Comparison of ENCODE assay signal across 7 mouse cellular contexts in genomic region chr3:152209177-152209966, GRCm38 (mm10). TPM values are rescaled to one million over a fixed set of nuclear protein-coding genes. Genes with fewer than 3 reads are reported as not detected.
A peak's percentile ranks its signal among the peaks of the same experiment; 100 is the strongest.
DNase-seq lines count a peak whose midpoint lies in the region; ATAC-seq and TF ChIP-seq lines count a peak whose summit lies in the region.

No protein-coding gene starts in this region.

- no peaks in the 10 kb centered on the region; the same call in 1 of the 2 replicates for H3K36me3 ChIP-seq in testis, adult 2 months (ENCODE audit: control insufficient read depth, insufficient read depth, low read length)
- 0 out of 2 replicates have a peak, but pooled peaks cover 11% of the 10 kb centered on the region for H3K36me3 ChIP-seq in heart, embryonic 10.5 days
- H3K36me3 ChIP-seq in limb, embryonic 13.5 days, result 0 out of 2 replicates have a peak, but pooled peaks cover 3% of the 10 kb centered on the region
- H3K36me3 ChIP-seq in midbrain, embryonic 14.5 days (ENCODE audit: control insufficient read depth, insufficient read depth, low read length), result 0 out of 2 replicates have a peak, but pooled peaks cover 4% of the 10 kb centered on the region

- H3K4me1 ChIP-seq in testis, adult 2 months (ENCODE audit: control insufficient read depth, insufficient read depth, low read length), result peaks cover 2% of the 10 kb centered on the region; the same call in 1 of the 2 replicates
- H3K4me1 ChIP-seq in bone marrow macrophage, adult 2 months (ENCODE audit: control insufficient read depth, insufficient read depth, low read length), result peaks cover 10% of the 10 kb centered on the region
- peaks cover 18% of the 10 kb centered on the region for H3K4me1 ChIP-seq in heart, embryonic 10.5 days
- peaks cover 29% of the 10 kb centered on the region for H3K4me1 ChIP-seq in limb, embryonic 13.5 days
- peaks cover 27% of the 10 kb centered on the region for H3K4me1 ChIP-seq in midbrain, embryonic 14.5 days (ENCODE audit: control insufficient read depth, insufficient read depth, low read length)

- H3K27ac ChIP-seq in testis, adult 2 months (ENCODE audit: control insufficient read depth, insufficient read depth, low read depth, low read length), result peak overlapping the region; percentile 96
- H3K27ac ChIP-seq in bone marrow macrophage, adult 2 months (ENCODE audit: insufficient read depth, low read depth, low read length), result peak overlapping the region; percentile 99
- H3K27ac ChIP-seq in heart, embryonic 10.5 days, result peak overlapping the region; percentile 100
- peak overlapping the region; percentile 99 for H3K27ac ChIP-seq in limb, embryonic 13.5 days
- peak overlapping the region; percentile 100 for H3K27ac ChIP-seq in midbrain, embryonic 14.5 days (replicated peaks; ENCODE audit: low read depth, low read length)

- 5% methylated on average over 25 of the region's 25 CpGs for WGBS in heart, embryonic 10.5 days
- 5% methylated on average over 25 of the region's 25 CpGs for WGBS in limb, embryonic 13.5 days
- 6% methylated on average over 25 of the region's 25 CpGs for WGBS in midbrain, embryonic 14.5 days

- H3K9ac ChIP-seq in limb, embryonic 13.5 days, result peak overlapping the region; percentile 99
- H3K9ac ChIP-seq in midbrain, embryonic 14.5 days (replicated peaks; ENCODE audit: low read length), result peak overlapping the region; percentile 100

- DNase-seq in testis, postnatal 10 days (ENCODE audit: low spot score), result no peak
- peak; percentile 85 for DNase-seq in heart, embryonic 10.5 days (ENCODE audit: low spot score)
- DNase-seq in midbrain, embryonic 14.5 days, result peak; percentile 77
- DNase-seq in testis, postnatal 14 days (ENCODE audit: low spot score), result no peak

- no peaks in the 10 kb centered on the region for H3K27me3 ChIP-seq in testis, adult 2 months (ENCODE audit: control insufficient read depth, insufficient read depth, low read length)
- H3K27me3 ChIP-seq in heart, embryonic 10.5 days (ENCODE audit: insufficient read depth, poor library complexity, severe bottlenecking), result no peaks in the 10 kb centered on the region
- no peaks in the 10 kb centered on the region for H3K27me3 ChIP-seq in limb, embryonic 13.5 days
- no peaks in the 10 kb centered on the region for H3K27me3 ChIP-seq in midbrain, embryonic 14.5 days (ENCODE audit: control insufficient read depth, insufficient read depth, low read length)

- H3K4me3 ChIP-seq in testis, adult 2 months (ENCODE audit: control insufficient read depth, low read depth, low read length), result peak overlapping the region; percentile 94
- H3K4me3 ChIP-seq in bone marrow macrophage, adult 2 months (ENCODE audit: insufficient read depth, low read length), result peak overlapping the region; percentile 96
- peak overlapping the region; percentile 98 for H3K4me3 ChIP-seq in heart, embryonic 10.5 days
- H3K4me3 ChIP-seq in limb, embryonic 13.5 days, result peak overlapping the region; percentile 95
- H3K4me3 ChIP-seq in midbrain, embryonic 14.5 days (replicated peaks; ENCODE audit: low read depth, low read length), result peak overlapping the region; percentile 96

- peak overlapping the region; percentile 76 for H3K4me2 ChIP-seq in limb, embryonic 13.5 days (replicated peaks)
- H3K4me2 ChIP-seq in midbrain, embryonic 14.5 days (ENCODE audit: low read length), result peak overlapping the region; percentile 69

- H3K9me3 ChIP-seq in heart, embryonic 10.5 days, result no peaks in the 10 kb centered on the region
- H3K9me3 ChIP-seq in limb, embryonic 13.5 days, result no peaks in the 10 kb centered on the region
- H3K9me3 ChIP-seq in midbrain, embryonic 14.5 days (ENCODE audit: control insufficient read depth, low read length), result no peaks in the 10 kb centered on the region

- TF ChIP-seq POLR2A in testis, adult 2 months (IDR thresholded peaks at IDR 0.05; ENCODE audit: control insufficient read depth, low read depth, low read length), result no peak
- no peak for TF ChIP-seq POLR2A in bone marrow macrophage, adult 2 months (IDR thresholded peaks at IDR 0.05; ENCODE audit: borderline replicate concordance, low read depth, low read length)

- no peak for TF ChIP-seq CTCF in testis, adult 2 months (IDR thresholded peaks at IDR 0.05; ENCODE audit: control insufficient read depth, insufficient read depth, insufficient replicate concordance, low read depth, low read length)
- no peak for TF ChIP-seq CTCF in bone marrow macrophage, adult 2 months (IDR thresholded peaks at IDR 0.05; ENCODE audit: low read depth, low read length)

- ATAC-seq in limb, embryonic 13.5 days (ENCODE audit: low FRiP score, low read depth), result peak; percentile 9
- peak; percentile 44 for ATAC-seq in midbrain, embryonic 14.5 days (ENCODE audit: low FRiP score, low TSS enrichment)

RNA-seq across cellular contexts. Expression of gene Dnajb4, which starts 0.7 kb away (rescaled TPM):
- 72.6 and 94.4 TPM in 2 replicates for polyA plus RNA-seq in testis, adult 2 months (2012; rRNA removed)
- 20.5 and 26.0 TPM in 2 replicates for polyA plus RNA-seq in bone marrow macrophage, adult 2 months (2012; ENCODE audit: insufficient read depth, insufficient read length, missing spikeins)
- polyA plus RNA-seq in heart, embryonic 10.5 days (2016; fragmentation: Nextera tagmentation; extraction: Ambion mirVana), result 30.5 and 32.1 TPM in 2 replicates
- polyA plus RNA-seq in limb, embryonic 13.5 days (2015; fragmentation: Nextera tagmentation; extraction: Ambion mirVana), result 34.2 and 37.2 TPM in 2 replicates
- polyA plus RNA-seq in midbrain, embryonic 14.5 days (2014; fragmentation: Nextera tagmentation; extraction: Ambion mirVana), result 39.5 and 41.3 TPM in 2 replicates

RNA-seq across cellular contexts. Expression of gene Fubp1, which starts 0.8 kb away (rescaled TPM):
- 55.8 and 58.6 TPM in 2 replicates for polyA plus RNA-seq in testis, adult 2 months (2012; rRNA removed)
- 49.4 and 50.8 TPM in 2 replicates for polyA plus RNA-seq in bone marrow macrophage, adult 2 months (2012; ENCODE audit: insufficient read depth, insufficient read length, missing spikeins)
- 179 and 249 TPM in 2 replicates for polyA plus RNA-seq in heart, embryonic 10.5 days (2016; fragmentation: Nextera tagmentation; extraction: Ambion mirVana)
- 325 and 338 TPM in 2 replicates for polyA plus RNA-seq in limb, embryonic 13.5 days (2015; fragmentation: Nextera tagmentation; extraction: Ambion mirVana)
- polyA plus RNA-seq in midbrain, embryonic 14.5 days (2014; fragmentation: Nextera tagmentation; extraction: Ambion mirVana), result 219 and 279 TPM in 2 replicates

RNA-seq across cellular contexts. Expression of gene Gipc2, which starts 43.3 kb away (rescaled TPM):
- 7.5 and 9.7 TPM in 2 replicates for polyA plus RNA-seq in testis, adult 2 months (2012; rRNA removed)
- 1.2 TPM in 1 of 2 replicates, not detected in the other for polyA plus RNA-seq in bone marrow macrophage, adult 2 months (2012; ENCODE audit: insufficient read depth, insufficient read length, missing spikeins)
- 4.2 and 10.8 TPM in 2 replicates for polyA plus RNA-seq in heart, embryonic 10.5 days (2016; fragmentation: Nextera tagmentation; extraction: Ambion mirVana)
- polyA plus RNA-seq in limb, embryonic 13.5 days (2015; fragmentation: Nextera tagmentation; extraction: Ambion mirVana), result 2.7 and 3.3 TPM in 2 replicates
- polyA plus RNA-seq in midbrain, embryonic 14.5 days (2014; fragmentation: Nextera tagmentation; extraction: Ambion mirVana), result 9.3 and 11.5 TPM in 2 replicates

RNA-seq across cellular contexts. Expression of gene Nexn, which starts 56.8 kb away (rescaled TPM):
- polyA plus RNA-seq in testis, adult 2 months (2012; rRNA removed), result 0.65 and 0.81 TPM in 2 replicates
- 1.5 and 1.6 TPM in 2 replicates for polyA plus RNA-seq in bone marrow macrophage, adult 2 months (2012; ENCODE audit: insufficient read depth, insufficient read length, missing spikeins)
- polyA plus RNA-seq in heart, embryonic 10.5 days (2016; fragmentation: Nextera tagmentation; extraction: Ambion mirVana), result 102 and 155 TPM in 2 replicates
- polyA plus RNA-seq in limb, embryonic 13.5 days (2015; fragmentation: Nextera tagmentation; extraction: Ambion mirVana), result 26.0 and 27.9 TPM in 2 replicates
- 1.7 and 2.2 TPM in 2 replicates for polyA plus RNA-seq in midbrain, embryonic 14.5 days (2014; fragmentation: Nextera tagmentation; extraction: Ambion mirVana)

Comparison
In these comparisons a context has a peak if more than half of its experiments do, and no peak if none do; other contexts are left out.
1. DNase-seq: peak in heart, embryonic 10.5 days (single experiment) and midbrain, embryonic 14.5 days (single experiment); none in testis, postnatal 10 days (single experiment) and testis, postnatal 14 days (single experiment).
2. Peak in every context shown above with its lines, with median percentiles within 50 percentile points of each other: H3K27ac ChIP-seq and H3K4me3 ChIP-seq.